Mouse (Mus musculus): ENCODE data around the gene Nova2.

The Nova2 gene

DNA sequence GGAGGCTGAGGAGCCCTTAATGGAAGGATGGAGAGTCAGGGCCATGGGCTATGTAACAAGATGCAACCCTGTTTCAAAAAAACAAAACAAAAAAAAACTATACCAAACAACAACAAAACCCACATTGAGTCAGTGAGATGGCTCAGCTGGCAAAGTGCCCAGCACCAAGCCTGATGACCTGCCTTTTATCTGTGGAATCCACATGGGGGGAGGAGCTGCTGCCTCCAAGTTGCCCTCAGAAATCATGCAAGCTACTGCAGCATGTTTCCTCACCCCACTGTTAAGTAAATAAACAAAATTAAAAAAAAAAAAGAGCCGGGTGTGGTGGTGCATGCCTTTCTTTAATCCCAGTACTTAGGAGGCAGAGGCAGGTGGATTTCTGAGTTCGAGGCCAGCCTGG lies 60.8 kb downstream of the Nova2 start:
- in situ Hi-C loops (cut with MseI, MboI) = no loop called here

DNA sequence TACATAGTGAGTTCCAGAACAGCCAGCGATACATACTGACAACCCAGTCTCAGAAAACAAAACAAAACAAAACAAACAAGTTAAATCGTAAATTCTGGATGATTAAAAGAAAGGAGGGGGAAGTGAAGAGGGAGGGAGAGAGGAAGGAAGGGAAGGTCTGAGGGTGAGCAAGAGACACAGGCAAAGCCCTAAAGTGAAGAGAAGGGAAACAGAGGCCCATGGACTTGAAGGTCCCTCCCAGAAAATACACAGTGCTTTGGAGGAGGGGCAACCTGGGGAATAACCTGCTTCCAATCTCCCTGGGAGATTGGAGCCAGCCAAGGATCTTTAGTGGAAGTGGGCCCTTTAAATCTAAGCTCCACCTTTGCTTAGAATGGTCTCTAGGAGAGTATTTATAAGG lies 61.4 kb downstream of the Nova2 start, which contains the start of gene Nanos2:
Nanos2 (plus strand) TSS at position 301 of the 400 bp plus-strand sequence.
- in situ Hi-C loops (cut with MseI, MboI) = no loop called here

- in situ Hi-C loops (cut with MseI, MboI) = no loop called here
Measured at GRCm38 (mm10) chr7:18987747-18988146, 62.1 kb downstream of the Nova2 start.

GRCm38 (mm10) chr7:18988780-18989179 lies 63.1 kb downstream of the Nova2 start:
- in situ Hi-C loops (cut with MseI, MboI) = no loop called here

GRCm38 (mm10) chr7:18989995-18990394 lies 64.3 kb downstream of the Nova2 start:
- in situ Hi-C loops (cut with MseI, MboI) = no loop called here

DNA sequence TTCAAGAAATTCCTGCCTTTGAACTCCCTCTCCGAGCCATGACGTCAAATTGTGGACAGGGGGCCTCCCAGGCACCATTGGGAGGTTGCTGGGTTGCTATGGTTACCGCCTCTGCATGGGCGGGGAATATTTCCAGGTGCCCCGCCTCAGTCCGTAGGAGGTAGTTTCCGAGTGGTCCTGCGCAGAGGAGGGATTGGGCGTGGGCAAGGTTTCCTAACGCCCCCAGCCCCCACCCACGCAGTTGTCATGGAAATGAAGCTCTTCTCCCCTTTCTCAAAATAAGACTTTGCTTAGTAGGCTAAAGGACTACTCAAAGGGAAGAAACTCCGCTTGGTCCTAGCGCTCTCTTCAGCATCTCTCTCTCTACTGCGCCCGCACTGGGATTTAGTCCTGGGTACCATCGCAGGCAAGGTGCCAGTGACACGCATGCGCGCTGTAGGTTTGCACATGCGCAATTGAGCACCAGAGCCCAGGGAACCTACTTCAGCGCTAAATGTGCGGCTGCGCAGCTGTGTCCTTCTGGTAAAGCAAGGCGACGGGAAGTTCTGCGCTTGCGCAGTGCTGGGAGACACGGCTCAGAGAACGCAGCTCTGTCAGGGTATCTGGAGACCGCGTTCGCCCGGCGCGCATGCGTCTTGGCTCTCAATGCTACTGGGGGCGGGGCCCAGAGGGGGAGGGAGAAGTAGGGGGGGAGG lies 65.1 kb downstream of the Nova2 start, which contains the start of gene Mypop:
Mypop (plus strand) TSS at position 645 of the 695 bp plus-strand sequence.
- in situ Hi-C loops (cut with MseI, MboI) = no loop called here

DNA sequence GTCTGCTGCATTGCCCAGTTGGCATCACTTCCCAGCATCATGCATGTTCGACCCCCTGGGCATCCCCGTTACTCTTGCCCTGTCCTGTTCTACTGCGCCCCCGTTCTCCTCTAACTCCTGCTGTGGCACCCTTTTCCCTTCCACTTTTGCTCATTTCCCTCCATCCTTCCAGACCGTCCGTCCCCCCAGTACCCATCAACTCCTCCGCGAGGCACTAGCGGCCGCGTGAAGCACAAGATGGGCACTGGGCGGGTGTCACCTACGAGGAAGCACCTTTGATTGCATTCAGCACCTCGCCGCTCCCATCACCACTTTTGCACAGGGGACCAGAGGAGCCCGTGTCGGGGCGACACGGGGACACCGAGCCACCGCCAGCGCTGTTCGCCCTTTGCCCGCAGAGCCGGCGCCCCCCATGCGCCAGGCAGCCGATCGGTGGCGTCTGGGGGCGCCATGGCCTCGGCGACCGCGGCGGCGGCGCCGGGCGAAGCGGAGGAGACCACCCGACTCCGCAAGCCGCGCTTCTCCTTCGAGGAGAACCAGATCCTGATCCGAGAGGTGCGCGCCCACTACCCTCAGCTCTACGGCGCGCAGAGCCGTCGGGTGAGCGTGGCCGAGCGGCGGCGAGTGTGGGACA lies 66.1 kb downstream of the Nova2 start:
- in situ Hi-C loops (cut with MseI, MboI) = no loop called here

- in situ Hi-C loops (cut with MseI, MboI) = no loop called here
Measured at GRCm38 (mm10) chr7:18992294-18992675, 66.6 kb downstream of the Nova2 start.

- in situ Hi-C loops (cut with MseI, MboI) = no loop called here
Measured at GRCm38 (mm10) chr7:18993036-18993435, 67.3 kb downstream of the Nova2 start.

- in situ Hi-C loops (cut with MseI, MboI) = no loop called here
Measured at GRCm38 (mm10) chr7:18998835-18999234, 73.1 kb downstream of the Nova2 start.

GRCm38 (mm10) chr7:19000421-19000820 lies 74.7 kb downstream of the Nova2 start:
- in situ Hi-C loops (cut with MseI, MboI) = no loop called here

DNA sequence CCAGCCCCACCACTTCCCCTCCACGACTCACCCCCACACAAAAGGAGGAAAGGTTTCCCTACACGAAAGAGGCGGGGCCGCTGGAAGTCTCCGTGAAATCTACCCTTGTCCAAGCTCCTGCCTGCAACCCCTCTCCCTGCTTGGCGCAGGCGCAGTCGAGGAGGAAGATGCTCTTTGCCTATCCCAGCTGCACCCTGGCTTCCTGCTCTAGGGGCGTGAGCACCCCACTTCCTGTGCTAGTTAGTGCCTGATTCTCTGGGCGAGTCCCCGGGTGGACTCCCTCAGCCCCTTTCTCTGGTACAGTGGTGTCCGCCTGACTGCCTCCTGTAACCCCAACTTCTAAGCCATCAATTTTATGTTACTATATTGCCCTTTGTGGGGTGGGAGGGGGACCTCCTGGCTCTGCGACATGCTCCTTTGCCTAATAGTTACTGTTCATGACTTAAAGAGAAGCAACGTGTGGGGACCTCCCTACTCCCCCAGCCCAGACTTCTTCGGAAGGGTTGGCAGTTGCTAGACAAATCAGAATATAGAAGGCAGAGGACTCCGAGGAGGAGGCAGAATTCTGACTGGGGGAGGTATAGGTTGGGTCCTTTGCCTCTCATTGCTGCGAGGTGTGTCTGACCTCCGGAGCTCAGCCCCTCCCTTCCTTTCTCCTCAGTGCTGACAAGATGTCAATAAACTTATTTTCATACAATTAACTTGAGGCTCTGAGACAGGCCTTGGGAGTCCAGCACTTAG lies 75.5 kb downstream of the Nova2 start:
- in situ Hi-C loops (cut with MseI, MboI) = no loop called here

- in situ Hi-C loops (cut with MseI, MboI) = no loop called here
Measured at GRCm38 (mm10) chr7:19001807-19002085, 76.1 kb downstream of the Nova2 start.

DNA sequence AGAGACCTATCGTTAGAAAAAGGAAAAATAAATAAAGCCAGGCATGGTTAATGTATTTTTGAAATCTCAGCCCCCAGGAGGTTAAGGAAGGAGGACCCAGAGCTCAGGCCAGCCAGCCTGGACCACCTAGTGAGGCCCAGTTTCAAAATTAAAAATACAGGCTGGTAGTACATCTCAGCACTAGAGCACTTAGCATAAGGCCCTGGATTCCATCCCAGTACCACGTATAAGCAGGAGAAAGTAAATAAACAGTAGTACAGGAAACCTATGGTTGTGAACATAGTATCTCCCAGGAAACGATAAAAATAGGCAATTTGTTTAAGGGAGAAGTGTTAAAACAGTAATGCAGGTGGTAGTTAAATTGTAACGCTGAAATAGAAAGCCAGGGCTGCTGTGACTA lies 76.4 kb downstream of the Nova2 start:
- in situ Hi-C loops (cut with MseI, MboI) = no loop called here

DNA sequence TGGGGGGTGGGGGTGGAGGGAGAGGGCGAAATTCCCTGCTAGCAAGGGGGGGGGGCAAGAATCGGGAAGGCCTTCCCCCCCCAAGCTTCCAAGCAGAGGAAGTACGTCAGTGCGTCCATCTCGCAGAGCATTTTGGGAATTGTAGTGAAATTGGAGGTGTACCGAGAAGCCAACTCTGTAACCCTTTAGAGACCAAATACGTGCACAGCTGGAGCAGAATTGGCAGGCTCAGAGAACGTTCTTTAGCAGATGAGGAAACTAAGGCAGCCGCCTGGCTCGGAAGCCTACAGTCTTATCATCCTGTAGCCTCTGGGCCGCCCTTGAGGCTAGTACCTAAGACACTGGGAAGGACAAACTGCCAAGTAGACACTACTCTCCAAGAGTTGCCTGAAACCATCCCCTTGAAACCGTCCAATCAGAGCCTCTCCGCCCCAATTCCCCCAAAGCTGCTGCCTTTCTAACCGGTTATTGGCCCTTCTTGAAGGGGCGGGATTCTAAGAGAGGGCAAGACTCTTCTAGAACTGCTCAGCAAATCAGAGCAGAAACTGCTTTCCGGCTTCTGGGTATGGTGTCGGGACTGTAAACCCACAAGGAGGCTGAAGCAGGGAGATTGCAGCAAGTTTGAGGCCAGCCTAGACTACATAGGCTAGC lies 77.3 kb downstream of the Nova2 start:
- in situ Hi-C loops (cut with MseI, MboI) = no loop called here

DNA sequence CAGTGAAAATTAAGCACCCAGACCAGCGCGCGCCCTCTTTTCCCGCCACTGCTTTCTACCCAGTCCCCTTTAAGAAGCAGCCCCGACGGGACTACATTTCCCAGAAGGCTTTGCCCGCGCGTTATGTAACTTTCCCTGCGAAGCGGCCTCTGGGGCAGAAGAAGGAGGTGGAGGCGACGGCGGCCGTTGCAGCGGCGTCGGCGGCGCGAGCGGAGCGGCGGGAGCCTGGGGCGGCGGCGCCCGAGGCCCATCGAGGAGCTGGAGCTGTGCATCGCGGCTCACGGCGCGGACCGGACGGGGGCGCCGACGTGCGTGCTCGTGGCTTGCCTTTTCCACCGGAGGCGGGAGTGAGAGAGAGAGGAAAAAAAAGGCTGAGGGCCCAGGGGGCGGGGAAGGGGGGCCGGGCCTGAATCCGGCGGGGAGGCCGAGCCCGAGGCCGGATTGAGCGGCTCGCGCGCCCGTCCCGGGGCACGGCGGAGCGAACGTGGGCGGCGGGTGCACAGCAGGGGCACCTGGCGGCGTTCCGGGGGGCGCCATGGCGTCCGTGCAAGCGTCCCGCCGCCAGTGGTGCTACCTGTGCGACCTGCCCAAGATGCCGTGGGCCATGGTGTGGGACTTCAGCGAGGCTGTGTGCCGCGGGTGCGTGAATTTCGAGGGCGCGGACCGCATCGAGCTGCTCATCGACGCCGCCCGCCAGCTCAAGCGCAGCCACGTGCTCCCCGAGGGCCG lies 78.4 kb downstream of the Nova2 start, which contains the start of gene Irf2bp1:
Irf2bp1 (plus strand) TSS at position 143 of the 729 bp plus-strand sequence.
- in situ Hi-C loops (cut with MseI, MboI) = no loop called here

DNA sequence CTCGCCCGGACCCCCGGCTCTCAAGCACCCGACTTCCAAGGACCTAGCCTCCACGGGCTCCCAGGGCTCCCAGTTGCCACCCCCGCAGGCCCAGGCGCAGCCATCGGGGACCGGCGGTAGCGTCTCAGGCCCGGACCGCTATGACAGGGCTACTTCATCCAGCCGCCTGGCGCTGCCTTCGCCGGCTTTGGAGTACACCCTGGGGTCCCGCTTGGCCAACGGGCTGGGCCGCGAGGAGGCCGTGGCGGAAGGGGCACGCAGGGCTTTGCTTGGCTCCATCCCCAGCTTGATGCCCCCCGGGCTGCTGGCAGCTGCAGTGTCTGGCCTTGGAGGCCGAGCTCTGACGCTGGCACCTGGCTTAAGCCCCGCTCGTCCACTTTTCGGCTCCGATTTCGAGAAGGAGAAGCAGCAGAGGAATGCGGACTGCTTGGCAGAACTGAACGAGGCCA lies 79.0 kb downstream of the Nova2 start:
- in situ Hi-C loops (cut with MseI, MboI) = no loop called here

- in situ Hi-C loops (cut with MseI, MboI) = no loop called here
Measured at GRCm38 (mm10) chr7:19005417-19006121, 79.9 kb downstream of the Nova2 start.

DNA sequence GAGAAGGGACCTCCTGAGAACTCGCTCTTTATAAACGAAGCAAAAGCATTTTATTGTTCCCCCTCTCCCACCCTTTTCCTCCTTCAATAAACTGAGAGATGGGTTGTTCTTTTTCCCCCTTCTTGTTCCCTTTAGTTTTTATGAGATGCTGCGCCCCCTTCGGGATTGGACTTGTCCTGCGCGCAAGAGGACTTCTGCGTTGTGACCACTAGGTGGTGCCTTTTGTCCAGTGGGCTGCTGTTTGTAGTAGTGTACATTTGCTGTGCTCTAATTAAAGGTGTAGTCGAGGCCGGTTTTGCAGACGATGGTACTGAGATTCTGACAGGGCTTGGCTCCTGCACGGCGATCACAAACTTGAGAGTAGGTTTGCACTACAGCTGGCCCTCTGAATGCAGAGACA lies 80.8 kb downstream of the Nova2 start:
- in situ Hi-C loops (cut with MseI, MboI) = no loop called here

GRCm38 (mm10) chr7:19007026-19007977 lies 81.6 kb downstream of the Nova2 start:
- in situ Hi-C loops (cut with MseI, MboI) = no loop called here
